Mouse (Mus musculus) macrophage (primary cell): ENCODE data around the gene Zfhx3. TPM values are rescaled to one million over a fixed set of nuclear protein-coding genes. Genes with fewer than 3 reads are reported as not detected.

ENCODE experiments used
- H3K27ac ChIP-seq: fragments of 350-480 bp; formaldehyde crosslinking; 2 replicates; pipeline ENCODE4 v1.9.0; 2021
- H3K36me3 ChIP-seq: fragments of 350-480 bp; formaldehyde crosslinking; 2 replicates; pipeline ENCODE4 v1.9.0; 2021; ENCODE audit errors: inconsistent target
- H3K4me3 ChIP-seq: fragments of 350-480 bp; formaldehyde crosslinking; 2 replicates; pipeline ENCODE4 v1.9.0; 2021; ENCODE audit errors: inconsistent target
- H3K79me2 ChIP-seq: fragments of 350-480 bp; formaldehyde crosslinking; 2 replicates; pipeline ENCODE4 v1.9.0; 2021; ENCODE audit errors: inconsistent target
- WGBS: methylation state at CpG from one replicate; pipeline ENCODE4 v1.1.7; 2026; ENCODE audit warnings: inconsistent platforms; ENCODE audit not compliant: missing documents; 5-methylcytosine and 5-hydroxymethylcytosine counted together
- polyA plus RNA-seq: library from polyadenylated mRNA; stranded (reverse); fragments of 250-400 nt; gene quantifications from 3 replicates; pipeline ENCODE4 v1.2.4, GENCODE M21; 2018; ENCODE audit warnings: inconsistent platforms

Gene Zfhx3
- polyA plus RNA-seq, 1 experiment from 2014 or later: 5.3 TPM

DNA sequence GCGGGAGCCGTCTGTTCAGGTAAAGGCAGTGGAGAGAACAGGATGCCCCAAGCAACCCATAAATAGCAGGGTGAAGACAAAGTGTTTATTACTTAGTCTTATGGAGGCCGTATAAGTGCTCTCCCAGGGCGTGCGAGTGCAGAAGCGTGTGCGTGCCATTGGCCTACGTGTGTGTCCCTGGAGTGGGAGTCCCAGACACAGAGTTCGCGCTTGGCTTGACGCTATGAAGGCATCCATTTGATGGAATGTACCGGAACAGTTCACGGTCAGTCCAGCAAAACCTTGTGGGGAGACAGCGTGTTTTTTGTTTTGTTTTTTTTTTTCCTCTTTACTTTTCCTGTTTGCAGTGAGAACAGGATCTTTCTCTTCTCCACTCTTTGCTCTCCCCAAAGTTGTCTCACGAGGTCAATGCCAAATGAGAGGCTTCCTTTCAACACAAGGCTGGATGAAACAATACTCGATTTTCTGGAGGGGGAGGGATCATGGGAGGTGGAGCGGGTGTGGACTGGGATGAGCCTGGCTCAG is 732.6 kb downstream of the Zfhx3 start:
- H3K36me3 ChIP-seq: no peaks in the 10 kb centered on the region
- no peaks in the 10 kb centered on the region for H3K79me2 ChIP-seq
- no peak overlapping the region for H3K27ac ChIP-seq
- H3K4me3 ChIP-seq: no peak overlapping the region
- 97% methylated on average over 17 of the region's 17 CpGs for WGBS

- H3K4me3 ChIP-seq: no peak overlapping the region
- 93% methylated on average over 8 of the region's 9 CpGs for WGBS
- no peaks in the 10 kb centered on the region for H3K36me3 ChIP-seq
- H3K79me2 ChIP-seq: no peaks in the 10 kb centered on the region
- no peak overlapping the region for H3K27ac ChIP-seq
Observed at GRCm38 (mm10) chr8:108689694-108690093, 747.2 kb downstream of the Zfhx3 start.

GRCm38 (mm10) chr8:108690576-108691455 is 748.4 kb downstream of the Zfhx3 start:
- 57% methylated on average over 10 of the region's 14 CpGs for WGBS
- no peaks in the 10 kb centered on the region for H3K36me3 ChIP-seq
- H3K27ac ChIP-seq: peak overlapping the region; percentile 95
- H3K79me2 ChIP-seq: no peaks in the 10 kb centered on the region
- H3K4me3 ChIP-seq: no peak overlapping the region

DNA sequence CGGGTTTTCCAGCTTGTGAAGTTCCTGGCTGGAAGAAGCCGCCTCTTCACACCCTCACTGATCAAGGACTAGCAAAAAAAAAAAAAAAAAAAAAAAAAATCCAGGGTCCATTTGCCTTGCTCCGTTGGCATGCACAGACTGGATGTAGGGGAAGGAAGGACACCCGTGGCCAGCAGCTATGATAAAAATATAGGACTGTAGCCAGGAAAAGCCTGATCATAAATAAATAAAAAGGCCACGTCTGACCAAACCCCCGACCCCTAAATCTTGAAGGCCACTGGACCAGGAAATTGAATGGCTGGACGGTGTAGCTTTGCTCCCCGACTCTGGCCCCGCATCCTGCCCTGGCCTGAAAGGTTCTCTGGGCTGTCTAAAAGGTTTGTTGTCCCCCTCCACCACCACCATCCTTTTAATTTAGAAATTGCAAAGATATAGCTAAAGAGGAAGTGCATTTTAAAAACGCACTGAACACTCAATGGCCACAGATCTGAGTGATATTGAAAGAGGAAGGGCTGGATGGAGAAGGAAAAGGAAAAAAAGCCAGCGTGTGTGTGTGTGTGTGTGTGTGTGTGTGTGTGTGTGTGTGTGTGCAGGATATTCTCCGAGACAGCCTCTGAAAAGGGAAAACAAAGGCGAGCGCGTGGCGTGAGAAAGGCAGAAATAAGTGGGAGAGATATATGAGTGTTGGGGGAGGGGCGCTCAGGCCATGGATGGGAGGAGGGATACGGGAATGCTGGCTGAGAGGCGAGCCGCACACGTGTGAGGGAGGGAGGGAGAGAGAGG is 749.2 kb downstream of the Zfhx3 start:
- Histone ChIP-seq H3K36me3 (no peaks in the 10 kb centered on the region), H3K79me2 (no peaks in the 10 kb centered on the region), H3K27ac (peak overlapping the region; percentile 95), H3K4me3 (no peak overlapping the region; the same call in 1 of the 2 replicates)
- 2% methylated on average over 10 of the region's 21 CpGs for WGBS

GRCm38 (mm10) chr8:108692239-108692627 is 749.8 kb downstream of the Zfhx3 start:
- no peak overlapping the region; the same call in 1 of the 2 replicates for H3K4me3 ChIP-seq
- H3K79me2 ChIP-seq: no peaks in the 10 kb centered on the region
- H3K27ac ChIP-seq: peak overlapping the region; percentile 95
- 3% methylated on average over 5 of the region's 5 CpGs for WGBS
- H3K36me3 ChIP-seq: no peaks in the 10 kb centered on the region

GRCm38 (mm10) chr8:108692669-108693665 is 750.5 kb downstream of the Zfhx3 start:
- Histone ChIP-seq H3K27ac (peak overlapping the region; percentile 95), H3K4me3 (no peak overlapping the region), H3K79me2 (no peaks in the 10 kb centered on the region), H3K36me3 (no peaks in the 10 kb centered on the region)
- 86% methylated on average over 6 of the region's 6 CpGs for WGBS

- Histone ChIP-seq H3K4me3 (no peak overlapping the region), H3K79me2 (no peaks in the 10 kb centered on the region), H3K36me3 (no peaks in the 10 kb centered on the region), H3K27ac (peak overlapping the region; percentile 95)
- WGBS: 58% methylated on average over 5 of the region's 5 CpGs
Observed at GRCm38 (mm10) chr8:108693841-108694240, 751.4 kb downstream of the Zfhx3 start.

- no peaks in the 10 kb centered on the region for H3K79me2 ChIP-seq
- H3K36me3 ChIP-seq: no peaks in the 10 kb centered on the region
- 81% methylated on average over 6 of the region's 6 CpGs for WGBS
- H3K27ac ChIP-seq: no peak overlapping the region
- H3K4me3 ChIP-seq: no peak overlapping the region
Observed at GRCm38 (mm10) chr8:108694516-108694915, 752.1 kb downstream of the Zfhx3 start.

GRCm38 (mm10) chr8:108695242-108695880 is 752.9 kb downstream of the Zfhx3 start:
- Histone ChIP-seq H3K36me3 (no peaks in the 10 kb centered on the region), H3K27ac (no peak overlapping the region), H3K4me3 (no peak overlapping the region), H3K79me2 (no peaks in the 10 kb centered on the region)
- 72% methylated on average over 27 of the region's 32 CpGs for WGBS

GRCm38 (mm10) chr8:108695938-108696630 is 753.6 kb downstream of the Zfhx3 start:
- H3K27ac ChIP-seq: no peak overlapping the region
- no peaks in the 10 kb centered on the region for H3K79me2 ChIP-seq
- H3K4me3 ChIP-seq: no peak overlapping the region
- H3K36me3 ChIP-seq: no peaks in the 10 kb centered on the region
- 11% methylated on average over 18 of the region's 31 CpGs for WGBS

GRCm38 (mm10) chr8:108696631-108697410 is 754.4 kb downstream of the Zfhx3 start:
- Histone ChIP-seq H3K79me2 (no peaks in the 10 kb centered on the region), H3K27ac (no peak overlapping the region), H3K36me3 (no peaks in the 10 kb centered on the region), H3K4me3 (no peak overlapping the region)
- 19% methylated on average over 27 of the region's 27 CpGs for WGBS

- Histone ChIP-seq H3K27ac (no peak overlapping the region), H3K79me2 (no peaks in the 10 kb centered on the region), H3K4me3 (no peak overlapping the region), H3K36me3 (no peaks in the 10 kb centered on the region)
- 13% methylated on average over 13 of the region's 13 CpGs for WGBS
Observed at GRCm38 (mm10) chr8:108697589-108697988, 755.1 kb downstream of the Zfhx3 start.
